Mouse (Mus musculus) ES-E14 (cell line): ENCODE results near the gene Hspb9. TPM values are rescaled to one million over a fixed set of nuclear protein-coding genes. Genes with fewer than 3 reads are reported as not detected.

Experiments used
- DNase-seq: peaks from one replicate; pipeline ENCODE4 v3.0.0-alpha.2; 2013; ENCODE audit warnings: low read depth, low spot score
- H3K27ac ChIP-seq: 2 replicates; pipeline ENCODE4 v1.5.1; 2012; ENCODE audit warnings: low read depth, mild to moderate bottlenecking, low read length, moderate library complexity, mixed read lengths; ENCODE audit not compliant: poor library complexity, insufficient read depth, severe bottlenecking
- H3K36me3 ChIP-seq: 2 replicates; pipeline ENCODE4 v1.6.1; 2012; ENCODE audit warnings: mild to moderate bottlenecking, low read length, moderate library complexity, mixed read lengths; ENCODE audit not compliant: control insufficient read depth, poor library complexity, insufficient read depth, severe bottlenecking
- H3K4me1 ChIP-seq, 2 experiments: fragments of 150-350 bp in 1 of 2; sonication (generic) in 1 of 2; 2 replicates each; pipeline ENCODE4 v1.6.1; 2012; ENCODE audit warnings: low read length in 2 of 2, mild to moderate bottlenecking in 1 of 2, mixed read lengths in 1 of 2; ENCODE audit not compliant: control insufficient read depth in 2 of 2, insufficient read depth in 2 of 2, poor library complexity in 1 of 2
- H3K4me3 ChIP-seq, 2 experiments: fragments of 150-350 bp in 1 of 2; sonication (generic) in 1 of 2; 2 replicates each; pipeline ENCODE4 v1.5.1; 2012; ENCODE audit warnings: low read length in 2 of 2, low read depth in 1 of 2, mild to moderate bottlenecking in 1 of 2, mixed read lengths in 1 of 2; ENCODE audit not compliant: insufficient read depth in 1 of 2, poor library complexity in 1 of 2, severe bottlenecking in 1 of 2
- H3K9ac ChIP-seq: 2 replicates; pipeline ENCODE4 v1.6.1; 2012; ENCODE audit warnings: low read depth, mild to moderate bottlenecking, low read length, mixed read lengths; ENCODE audit not compliant: poor library complexity, insufficient read depth, severe bottlenecking
- H3K9me3 ChIP-seq: fragments of 150-350 bp; sonication (generic); 2 replicates; pipeline ENCODE4 v1.6.1; 2012; ENCODE audit warnings: low read depth, mild to moderate bottlenecking, low read length; ENCODE audit not compliant: control insufficient read depth, insufficient read depth
- CHD2 ChIP-seq: IDR thresholded peaks from 2 replicates; pipeline ENCODE4 v1.6.1; 2014; ENCODE audit warnings: mild to moderate bottlenecking, low read depth, low read length, inconsistent platforms
- HCFC1 ChIP-seq: IDR thresholded peaks from 2 replicates; pipeline ENCODE4 v1.6.1; 2012; ENCODE audit warnings: low read length, inconsistent platforms, borderline replicate concordance; ENCODE audit not compliant: insufficient read depth
- MAFK ChIP-seq: IDR thresholded peaks from 2 replicates; pipeline ENCODE4 v1.6.1; 2014; ENCODE audit warnings: mild to moderate bottlenecking, low read depth, low read length, inconsistent platforms; ENCODE audit not compliant: insufficient read depth
- ZC3H11A ChIP-seq: IDR thresholded peaks from 2 replicates; pipeline ENCODE4 v1.6.1; 2012; ENCODE audit warnings: low read depth, mild to moderate bottlenecking, inconsistent platforms, low read length, borderline replicate concordance
- ZNF384 ChIP-seq: IDR thresholded peaks from 2 replicates; pipeline ENCODE4 v1.6.1; 2012; ENCODE audit warnings: low read depth, low read length, inconsistent platforms
- in situ Hi-C, 2 experiments: fragments of 600-800 bp; cut with MboI; formaldehyde crosslinking; loops; one replicate each; pipeline ENCODE4 v1.15.1; 2025; ENCODE audit warnings: low sequenced_read_pairs in 2 of 2, inconsistent platforms in 1 of 2; ENCODE audit not compliant: unreplicated experiment in 2 of 2
- total RNA-seq: library from RNA; depleted of rRNA; stranded (reverse); fragments of 300-350 nt; gene quantifications from 2 replicates; pipeline ENCODE4 v1.2.3, GENCODE M21; 2012

Gene Hspb9
- total RNA-seq, 1 experiment: 0.49 TPM

- H3K27ac ChIP-seq: no peak overlapping the region
- H3K9me3 ChIP-seq: no peaks in the 10 kb centered on the region
- H3K4me1 ChIP-seq: peaks cover 3 to 31% of the 10 kb centered on the region in 2 experiments; a peak in 2 of 4 replicates
- no peaks in the 10 kb centered on the region for H3K36me3 ChIP-seq
- DNase-seq: no peak
- TF ChIP-seq MAFK (no peak), ZNF384 (no peak), ZC3H11A (no peak)
- in situ Hi-C loops: no loop called here
- H3K9ac ChIP-seq: no peak overlapping the region; the same call in 1 of the 2 replicates
- no peak overlapping the region for H3K4me3 ChIP-seq
Observed at GRCm38 (mm10) chr11:100677810-100678209, 35.8 kb upstream of the Hspb9 start.

- in situ Hi-C loops: no loop called here
- TF ChIP-seq CHD2: no peak
- no peak for TF ChIP-seq HCFC1
- no peak for TF ChIP-seq ZNF384
- TF ChIP-seq ZC3H11A: no peak
- H3K4me1 ChIP-seq: peaks cover 0 to 31% of the 10 kb centered on the region in 2 experiments; a peak in 2 of 4 replicates
- H3K27ac ChIP-seq: peak overlapping the region; percentile 3; the same call in 1 of the 2 replicates
- no peaks in the 10 kb centered on the region for H3K9me3 ChIP-seq
- no peak for DNase-seq
- H3K9ac ChIP-seq: no peak overlapping the region
- H3K4me3 ChIP-seq: no peak overlapping the region
- H3K36me3 ChIP-seq: no peaks in the 10 kb centered on the region
Observed at GRCm38 (mm10) chr11:100681826-100682225, 31.8 kb upstream of the Hspb9 start.

- Histone ChIP-seq H3K9me3 (no peaks in the 10 kb centered on the region), H3K4me3 (no peak overlapping the region), H3K36me3 (no peaks in the 10 kb centered on the region), H3K4me1 (peaks cover 0 to 27% of the 10 kb centered on the region in 2 experiments; a peak in 2 of 4 replicates), H3K9ac (no peak overlapping the region), H3K27ac (no peak overlapping the region; the same call in 1 of the 2 replicates)
- in situ Hi-C loops: no loop called here
- DNase-seq: no peak
- TF ChIP-seq HCFC1: no peak
- TF ChIP-seq ZC3H11A: no peak
- no peak for TF ChIP-seq CHD2
- no peak for TF ChIP-seq MAFK
- no peak for TF ChIP-seq ZNF384
Observed at GRCm38 (mm10) chr11:100682526-100682925, 31.1 kb upstream of the Hspb9 start.

- Histone ChIP-seq H3K36me3 (no peaks in the 10 kb centered on the region), H3K9me3 (no peaks in the 10 kb centered on the region), H3K9ac (no peak overlapping the region), H3K4me3 (no peak overlapping the region), H3K27ac (no peak overlapping the region), H3K4me1 (peaks cover 0 to 23% of the 10 kb centered on the region in 2 experiments; a peak in 2 of 4 replicates)
- in situ Hi-C loops: no loop called here
- TF ChIP-seq HCFC1 (no peak), CHD2 (no peak), MAFK (no peak), ZC3H11A (no peak), ZNF384 (no peak)
- no peak for DNase-seq
Observed at GRCm38 (mm10) chr11:100684084-100684483, 29.6 kb upstream of the Hspb9 start.

- H3K4me1 ChIP-seq: peaks cover 0 to 23% of the 10 kb centered on the region in 2 experiments; a peak in 2 of 4 replicates
- TF ChIP-seq CHD2 (no peak), HCFC1 (no peak), ZNF384 (no peak), ZC3H11A (no peak), MAFK (no peak)
- no peaks in the 10 kb centered on the region for H3K9me3 ChIP-seq
- H3K4me3 ChIP-seq: no peak overlapping the region
- in situ Hi-C loops: no loop called here
- H3K36me3 ChIP-seq: no peaks in the 10 kb centered on the region
- no peak overlapping the region for H3K9ac ChIP-seq
- H3K27ac ChIP-seq: no peak overlapping the region
- DNase-seq: no peak
Observed at GRCm38 (mm10) chr11:100685371-100685770, 28.3 kb upstream of the Hspb9 start.
